ENCODE assay signal across 9 mouse cellular contexts in genomic region chr19:59387178-59387577, GRCm38 (mm10). TPM values are rescaled to one million over a fixed set of nuclear protein-coding genes. Genes with fewer than 3 reads are reported as not detected.
DNase-seq lines count a peak whose midpoint lies in the region; ATAC-seq and TF ChIP-seq lines count a peak whose summit lies in the region.
"Had no signal": no experiment of that assay in that cellular context is flagged by ENCODE, and none has a peak within 500 bp of the region (broad histone marks: within the 10 kb centered on the region; RNA-seq: fewer than 3 reads in every experiment).

No protein-coding gene starts in this region.

- H3K27me3 ChIP-seq in forebrain, embryonic 13.5 days = peaks cover 29% of the 10 kb centered on the region
- no peaks in the 10 kb centered on the region for H3K27me3 ChIP-seq in forebrain, embryonic 11.5 days (ENCODE audit: control insufficient read depth, insufficient read depth, low read length)
- H3K27me3 ChIP-seq in liver, embryonic 11.5 days (replicated peaks; ENCODE audit: control insufficient read depth, insufficient read depth, low read length) = peaks cover 7% of the 10 kb centered on the region; the same call in 1 of the 2 replicates
- H3K27me3 ChIP-seq in hindbrain, postnatal 0 days (ENCODE audit: insufficient read depth, low read length) = no peaks in the 10 kb centered on the region

- no peak overlapping the region for H3K4me3 ChIP-seq in forebrain, embryonic 13.5 days
- H3K4me3 ChIP-seq in forebrain, embryonic 11.5 days (ENCODE audit: low read depth, low read length) = no peak overlapping the region
- no peak overlapping the region for H3K4me3 ChIP-seq in liver, embryonic 11.5 days (ENCODE audit: low read depth, low read length)
- H3K4me3 ChIP-seq in hindbrain, postnatal 0 days (ENCODE audit: low read length) = no peak overlapping the region
- H3K4me3 ChIP-seq: neural tube, embryonic 12.5 days had no signal

- peak; percentile 84 for TF ChIP-seq CTCF in hindbrain, postnatal 0 days (IDR thresholded peaks at IDR 0.05; ENCODE audit: low read depth)

- no peaks in the 10 kb centered on the region for H3K9me3 ChIP-seq in forebrain, embryonic 13.5 days (replicated peaks)
- H3K9me3 ChIP-seq in forebrain, embryonic 11.5 days (ENCODE audit: control insufficient read depth, low read length) = no peaks in the 10 kb centered on the region
- H3K9me3 ChIP-seq in liver, embryonic 11.5 days (ENCODE audit: control insufficient read depth, low read length) = no peaks in the 10 kb centered on the region
- H3K9me3 ChIP-seq in hindbrain, postnatal 0 days (ENCODE audit: low read length) = no peaks in the 10 kb centered on the region
- H3K9me3 ChIP-seq: neural tube, embryonic 12.5 days had no signal

- peaks cover 14% of the 10 kb centered on the region for H3K4me1 ChIP-seq in forebrain, embryonic 13.5 days
- H3K4me1 ChIP-seq in forebrain, embryonic 11.5 days (replicated peaks; ENCODE audit: control insufficient read depth, insufficient read depth, low read length) = peaks cover 4% of the 10 kb centered on the region; the same call in 1 of the 2 replicates
- H3K4me1 ChIP-seq in liver, embryonic 11.5 days (replicated peaks; ENCODE audit: control insufficient read depth, insufficient read depth, low read length) = no peaks in the 10 kb centered on the region; the same call in none of the 2 replicates
- 0 out of 2 replicates have a peak, but pooled peaks cover 5% of the 10 kb centered on the region for H3K4me1 ChIP-seq in hindbrain, postnatal 0 days (ENCODE audit: insufficient read depth, low read length)

- H3K9ac ChIP-seq in forebrain, embryonic 13.5 days = no peak overlapping the region
- H3K9ac ChIP-seq in forebrain, embryonic 11.5 days (ENCODE audit: low read length) = no peak overlapping the region
- H3K9ac ChIP-seq in liver, embryonic 11.5 days (ENCODE audit: low read depth, low read length) = no peak overlapping the region
- H3K9ac ChIP-seq in hindbrain, postnatal 0 days (replicated peaks; ENCODE audit: low read length) = no peak overlapping the region
- H3K9ac ChIP-seq: neural tube, embryonic 12.5 days had no signal

- H3K27ac ChIP-seq in forebrain, embryonic 13.5 days = no peak overlapping the region
- H3K27ac ChIP-seq in forebrain, embryonic 11.5 days (ENCODE audit: low read depth, low read length) = no peak overlapping the region
- H3K27ac ChIP-seq in liver, embryonic 11.5 days (ENCODE audit: low read depth, low read length) = no peak overlapping the region
- no peak overlapping the region for H3K27ac ChIP-seq in hindbrain, postnatal 0 days
- H3K27ac ChIP-seq: neural tube, embryonic 12.5 days had no signal

- ATAC-seq in forebrain, embryonic 13.5 days = 0 out of 2 replicates have a peak, but pooled peaks have one; percentile 41
- no peak for ATAC-seq in forebrain, embryonic 11.5 days (replicated peaks; ENCODE audit: low FRiP score)
- no peak for ATAC-seq in liver, embryonic 11.5 days (replicated peaks; ENCODE audit: low FRiP score)
- no peak for ATAC-seq in hindbrain, postnatal 0 days

- WGBS in forebrain, embryonic 13.5 days = 58% methylated on average over 1 of the region's 1 CpGs
- 45% methylated on average over 1 of the region's 1 CpGs for WGBS in forebrain, embryonic 11.5 days
- 70% methylated on average over 1 of the region's 1 CpGs for WGBS in liver, embryonic 11.5 days
- WGBS in hindbrain, postnatal 0 days = 61% methylated on average over 1 of the region's 1 CpGs

- no peak overlapping the region for H3K4me2 ChIP-seq in forebrain, embryonic 13.5 days
- no peak overlapping the region for H3K4me2 ChIP-seq in forebrain, embryonic 11.5 days (ENCODE audit: low read depth, low read length, severe bottlenecking)
- H3K4me2 ChIP-seq in liver, embryonic 11.5 days = no peak overlapping the region
- no peak overlapping the region for H3K4me2 ChIP-seq in hindbrain, postnatal 0 days (ENCODE audit: low read depth, low read length)
- H3K4me2 ChIP-seq: neural tube, embryonic 12.5 days had no signal

- no peaks in the 10 kb centered on the region for H3K36me3 ChIP-seq in forebrain, embryonic 13.5 days (ENCODE audit: poor library complexity, severe bottlenecking)
- no peaks in the 10 kb centered on the region for H3K36me3 ChIP-seq in forebrain, embryonic 11.5 days (ENCODE audit: control insufficient read depth, insufficient read depth, low read length)
- H3K36me3 ChIP-seq in liver, embryonic 11.5 days (ENCODE audit: control insufficient read depth, insufficient read depth, low read length) = no peaks in the 10 kb centered on the region
- H3K36me3 ChIP-seq in hindbrain, postnatal 0 days (ENCODE audit: insufficient read depth, low read length) = no peaks in the 10 kb centered on the region
- H3K36me3 ChIP-seq: neural tube, embryonic 12.5 days had no signal

- DNase-seq in forebrain, embryonic 11.5 days (ENCODE audit: low spot score) = no peak
- DNase-seq in liver (peak; percentile 19), NIH3T3 (ENCODE audit: low read depth) (peak; percentile 74)
- DNase-seq in liver, embryonic 11.5 days (ENCODE audit: low spot score) = no peak
- peak; percentile 66 for DNase-seq in hindbrain, postnatal 0 days (ENCODE audit: low spot score)
- DNase-seq in natural killer cell, adult 2 months (ENCODE audit: low spot score in 2 of 2) = peak; percentile 20 to 32
- no peak for DNase-seq in heart, adult 8-10 months (ENCODE audit: low spot score)

RNA-seq across cellular contexts. Expression of gene Pdzd8, which starts 41.6 kb away (rescaled TPM):
- polyA plus RNA-seq in forebrain, embryonic 13.5 days (2015; fragmentation: Nextera tagmentation; extraction: Ambion mirVana) = 8.4 and 9.4 TPM in 2 replicates
- 17.6 and 18.8 TPM in 2 replicates for polyA plus RNA-seq in forebrain, embryonic 11.5 days (2014; fragmentation: Nextera tagmentation; extraction: Ambion mirVana)
- polyA plus RNA-seq in liver, embryonic 11.5 days (2014; fragmentation: Nextera tagmentation; extraction: Ambion mirVana) = 12.7 and 14.1 TPM in 2 replicates
- 42.6 and 46.4 TPM in 2 replicates for total RNA-seq in hindbrain, postnatal 0 days (2014; rRNA removed)
- polyA plus RNA-seq in hindbrain, postnatal 0 days (2015; fragmentation: Nextera tagmentation; extraction: Ambion mirVana) = 10.2 and 10.8 TPM in 2 replicates
- 10 to 100 TPM; 21.7 to 23.3 (median 23.0) TPM for total RNA-seq in heart, adult 8-10 months (2022)

Comparison
In these comparisons a context has a peak if more than half of its experiments do, and no peak if none do; other contexts are left out.
1. DNase-seq: peak in liver (single experiment), NIH3T3 (single experiment), hindbrain, postnatal 0 days (single experiment) and natural killer cell, adult 2 months (2 of 2); none in forebrain, embryonic 11.5 days (single experiment), liver, embryonic 11.5 days (single experiment) and heart, adult 8-10 months (single experiment).